Mouse (Mus musculus): Measurements from ENCODE around the gene Shank2. TPM values are rescaled to one million over a fixed set of nuclear protein-coding genes. Genes with fewer than 3 reads are reported as not detected.

The Shank2 gene
- polyA plus RNA-seq, 1 experiment: 0.70 TPM

- H3K79me3 ChIP-seq (ENCODE audit: low read depth): no peaks in the 10 kb centered on the region
Observed at GRCm38 (mm10) chr7:144379243-144379884, 377.6 kb downstream of the Shank2 start.

GRCm38 (mm10) chr7:144381588-144381987 lies 379.9 kb downstream of the Shank2 start:
- TF ChIP-seq MYOD1 (IDR thresholded peaks at IDR 0.05; ENCODE audit: control insufficient read depth, insufficient read length, low read depth) (no peak), USF1 (IDR thresholded peaks at IDR 0.05; ENCODE audit: low read depth) (no peak), MAX (IDR thresholded peaks at IDR 0.05) (no peak)
- no peak overlapping the region for H3K4me3 ChIP-seq (ENCODE audit: insufficient read depth, poor library complexity, severe bottlenecking)
- H3ac ChIP-seq (ENCODE audit: control insufficient read depth, insufficient read length, low read depth): no peak overlapping the region

More at GRCm38 (mm10) chr7:144379243-144379884, 377.6 kb downstream of the Shank2 start:
- Histone ChIP-seq H3K27me3 (ENCODE audit: control insufficient read depth, insufficient read depth, insufficient read length) (no peaks in the 10 kb centered on the region), H3ac (ENCODE audit: control insufficient read depth, insufficient read length, low read depth) (no peak overlapping the region), H3K79me2 (ENCODE audit: control insufficient read depth, insufficient read depth) (no peaks in the 10 kb centered on the region), H3K36me3 (ENCODE audit: control insufficient read depth, insufficient read depth) (no peaks in the 10 kb centered on the region), H3K4me3 (ENCODE audit: insufficient read depth, poor library complexity, severe bottlenecking) (no peak overlapping the region)
- TF ChIP-seq MYOD1 (IDR thresholded peaks at IDR 0.05; ENCODE audit: control insufficient read depth, insufficient read length, low read depth) (no peak), CTCF (IDR thresholded peaks at IDR 0.05; ENCODE audit: control insufficient read depth, insufficient read depth, insufficient read length) (no peak), CEBPB (IDR thresholded peaks at IDR 0.05; ENCODE audit: low read depth) (no peak), MAX (IDR thresholded peaks at IDR 0.05) (no peak), USF1 (IDR thresholded peaks at IDR 0.05; ENCODE audit: low read depth) (no peak), MYOG (IDR thresholded peaks at IDR 0.05; ENCODE audit: control insufficient read depth, extremely low read depth, insufficient read length) (no peak), FOSL1 (IDR thresholded peaks at IDR 0.05; ENCODE audit: insufficient read depth, low read length, poor library complexity, severe bottlenecking) (no peak)

GRCm38 (mm10) chr7:144387537-144387936 lies 385.8 kb downstream of the Shank2 start:
- H3K27me3 ChIP-seq (ENCODE audit: control insufficient read depth, insufficient read depth, insufficient read length): no peaks in the 10 kb centered on the region
- H3ac ChIP-seq (ENCODE audit: control insufficient read depth, insufficient read length, low read depth): no peak overlapping the region
- H3K79me2 ChIP-seq (ENCODE audit: control insufficient read depth, insufficient read depth): no peaks in the 10 kb centered on the region
- no peak overlapping the region for H3K4me3 ChIP-seq (ENCODE audit: insufficient read depth, poor library complexity, severe bottlenecking)
- no peak for TF ChIP-seq CEBPB (IDR thresholded peaks at IDR 0.05; ENCODE audit: low read depth)
- TF ChIP-seq MYOD1 (IDR thresholded peaks at IDR 0.05; ENCODE audit: control insufficient read depth, insufficient read length, low read depth): no peak
- TF ChIP-seq MAX (IDR thresholded peaks at IDR 0.05): no peak
- no peak for TF ChIP-seq CTCF (IDR thresholded peaks at IDR 0.05; ENCODE audit: control insufficient read depth, insufficient read depth, insufficient read length)
- TF ChIP-seq FOSL1 (IDR thresholded peaks at IDR 0.05; ENCODE audit: insufficient read depth, low read length, poor library complexity, severe bottlenecking): no peak
- no peaks in the 10 kb centered on the region for H3K79me3 ChIP-seq (ENCODE audit: low read depth)
- no peaks in the 10 kb centered on the region for H3K36me3 ChIP-seq (ENCODE audit: control insufficient read depth, insufficient read depth)

More at GRCm38 (mm10) chr7:144381588-144381987, 379.9 kb downstream of the Shank2 start:
- Histone ChIP-seq H3K79me3 (ENCODE audit: low read depth) (no peaks in the 10 kb centered on the region), H3K36me3 (ENCODE audit: control insufficient read depth, insufficient read depth) (no peaks in the 10 kb centered on the region), H3K79me2 (ENCODE audit: control insufficient read depth, insufficient read depth) (no peaks in the 10 kb centered on the region), H3K27me3 (ENCODE audit: control insufficient read depth, insufficient read depth, insufficient read length) (no peaks in the 10 kb centered on the region)

- Histone ChIP-seq H3K27me3 (ENCODE audit: control insufficient read depth, insufficient read depth, insufficient read length) (no peaks in the 10 kb centered on the region), H3K79me2 (ENCODE audit: control insufficient read depth, insufficient read depth) (no peaks in the 10 kb centered on the region), H3ac (ENCODE audit: control insufficient read depth, insufficient read length, low read depth) (no peak overlapping the region), H3K36me3 (ENCODE audit: control insufficient read depth, insufficient read depth) (no peaks in the 10 kb centered on the region), H3K79me3 (ENCODE audit: low read depth) (no peaks in the 10 kb centered on the region), H3K4me3 (ENCODE audit: insufficient read depth, poor library complexity, severe bottlenecking) (no peak overlapping the region)
- TF ChIP-seq CTCF (IDR thresholded peaks at IDR 0.05; ENCODE audit: control insufficient read depth, insufficient read depth, insufficient read length) (no peak), CEBPB (IDR thresholded peaks at IDR 0.05; ENCODE audit: low read depth) (no peak), MAX (IDR thresholded peaks at IDR 0.05) (no peak)
Observed at GRCm38 (mm10) chr7:144389704-144390103, 388.0 kb downstream of the Shank2 start.

- Histone ChIP-seq H3K27me3 (ENCODE audit: control insufficient read depth, insufficient read depth, insufficient read length) (peaks cover 2% of the 10 kb centered on the region), H3K79me3 (ENCODE audit: low read depth) (no peaks in the 10 kb centered on the region), H3ac (ENCODE audit: control insufficient read depth, insufficient read length, low read depth) (no peak overlapping the region), H3K4me3 (ENCODE audit: insufficient read depth, poor library complexity, severe bottlenecking) (no peak overlapping the region), H3K79me2 (ENCODE audit: control insufficient read depth, insufficient read depth) (no peaks in the 10 kb centered on the region), H3K36me3 (ENCODE audit: control insufficient read depth, insufficient read depth) (no peaks in the 10 kb centered on the region)
- no peak for TF ChIP-seq MYOG (IDR thresholded peaks at IDR 0.05; ENCODE audit: control insufficient read depth, extremely low read depth, insufficient read length)
- TF ChIP-seq FOSL1 (IDR thresholded peaks at IDR 0.05; ENCODE audit: insufficient read depth, low read length, poor library complexity, severe bottlenecking): no peak
- no peak for TF ChIP-seq MAX (IDR thresholded peaks at IDR 0.05)
- no peak for TF ChIP-seq MYOD1 (IDR thresholded peaks at IDR 0.05; ENCODE audit: control insufficient read depth, insufficient read length, low read depth)
- TF ChIP-seq CEBPB (IDR thresholded peaks at IDR 0.05; ENCODE audit: low read depth): no peak
- TF ChIP-seq USF1 (IDR thresholded peaks at IDR 0.05; ENCODE audit: low read depth): no peak
- no peak for TF ChIP-seq CTCF (IDR thresholded peaks at IDR 0.05; ENCODE audit: control insufficient read depth, insufficient read depth, insufficient read length)
Observed at GRCm38 (mm10) chr7:144390676-144391075, 388.9 kb downstream of the Shank2 start.

- no peak overlapping the region for H3ac ChIP-seq (ENCODE audit: control insufficient read depth, insufficient read length, low read depth)
- TF ChIP-seq CEBPB (IDR thresholded peaks at IDR 0.05; ENCODE audit: low read depth) (no peak), CTCF (IDR thresholded peaks at IDR 0.05; ENCODE audit: control insufficient read depth, insufficient read depth, insufficient read length) (no peak), MAX (IDR thresholded peaks at IDR 0.05) (no peak), MYOG (IDR thresholded peaks at IDR 0.05; ENCODE audit: control insufficient read depth, extremely low read depth, insufficient read length) (no peak), MYOD1 (IDR thresholded peaks at IDR 0.05; ENCODE audit: control insufficient read depth, insufficient read length, low read depth) (no peak)
- H3K79me2 ChIP-seq (ENCODE audit: control insufficient read depth, insufficient read depth): no peaks in the 10 kb centered on the region
- no peaks in the 10 kb centered on the region for H3K79me3 ChIP-seq (ENCODE audit: low read depth)
- no peaks in the 10 kb centered on the region for H3K36me3 ChIP-seq (ENCODE audit: control insufficient read depth, insufficient read depth)
- H3K27me3 ChIP-seq (ENCODE audit: control insufficient read depth, insufficient read depth, insufficient read length): peaks cover 3% of the 10 kb centered on the region
- no peak overlapping the region for H3K4me3 ChIP-seq (ENCODE audit: insufficient read depth, poor library complexity, severe bottlenecking)
Observed at GRCm38 (mm10) chr7:144391727-144392126, 390.0 kb downstream of the Shank2 start.
